Mouse (Mus musculus) heart, postnatal 25 days (tissue): Measurements from ENCODE around the gene Tnfrsf1b. TPM values are rescaled to one million over a fixed set of nuclear protein-coding genes. Genes with fewer than 3 reads are reported as not detected.

Source experiments
- DNase-seq: peaks from one replicate; pipeline ENCODE4 v3.0.0; 2022; ENCODE audit warnings: low spot score
- intact Hi-C: fragments of 180-260 bp; cut with DNase I; formaldehyde crosslinking; loops from one replicate; pipeline ENCODE4 v1.15.1; 2025
- total RNA-seq, 2 experiments: library from RNA; stranded (reverse); gene quantifications; 2 replicates each; pipeline ENCODE4 v1.2.3; 2021

Tnfrsf1b gene
- total RNA-seq, 2 experiments from 2014 or later, result 5.3 to 5.5 TPM

DNA sequence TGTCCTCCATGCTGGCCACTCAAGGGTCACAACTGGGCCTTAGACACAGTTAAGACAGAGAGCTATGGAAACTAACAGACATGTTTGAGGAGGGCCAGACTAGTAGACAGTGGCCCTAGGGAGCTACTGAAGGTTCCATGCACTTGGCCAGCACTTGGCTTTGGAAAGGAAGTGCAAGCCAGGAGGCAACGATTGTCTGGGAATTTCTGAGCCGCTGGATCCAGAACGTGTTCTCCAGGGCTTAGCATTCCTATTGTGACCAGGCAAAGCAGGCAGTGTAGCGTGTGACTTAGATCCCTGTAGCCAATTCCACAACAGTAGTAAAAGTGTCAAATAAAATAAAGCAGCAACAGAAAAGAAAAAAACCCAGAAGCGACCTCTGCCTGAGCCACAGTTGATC lies 14.1 kb upstream of the Tnfrsf1b start:
- intact Hi-C loops, result no loop called here
- DNase-seq, result no peak

DNA sequence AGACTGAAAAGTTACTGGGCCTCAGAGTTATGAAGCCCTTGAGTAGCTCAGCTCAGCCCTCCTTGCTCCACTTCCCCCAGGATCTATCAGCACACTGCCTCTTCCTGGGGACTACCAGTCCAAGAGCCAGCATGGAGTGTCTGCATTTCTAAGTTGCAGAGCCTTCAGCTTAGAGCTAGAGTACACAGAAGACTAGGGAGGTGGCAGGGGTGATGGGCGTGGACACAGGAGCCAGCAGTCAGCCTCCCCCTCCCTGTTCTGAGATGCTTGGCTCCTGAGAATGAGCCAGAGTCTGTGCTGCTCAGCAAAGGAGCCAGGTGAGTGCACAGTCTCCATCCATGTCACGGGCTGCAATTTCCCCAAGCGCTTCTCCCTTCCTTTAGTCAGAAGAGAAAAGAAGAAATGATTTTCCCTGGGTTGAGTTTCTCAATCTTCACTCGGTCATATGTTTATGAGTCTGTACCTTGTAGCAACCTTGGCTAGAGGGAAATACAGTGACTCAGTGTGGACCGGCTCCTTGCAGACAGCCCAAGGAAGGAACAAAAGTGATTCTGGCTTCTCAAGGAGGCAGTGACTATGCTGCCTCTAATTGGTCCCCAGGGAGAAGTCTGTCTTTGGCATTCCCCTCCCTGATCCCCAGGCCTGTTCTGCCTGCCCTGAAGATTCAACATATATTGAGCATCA lies 11.2 kb upstream of the Tnfrsf1b start:
- intact Hi-C loops, result no loop called here
- no peak for DNase-seq

GRCm38 (mm10) chr4:145256144-145256543 lies 9.5 kb upstream of the Tnfrsf1b start:
- intact Hi-C loops, result no loop called here
- DNase-seq, result no peak

DNA sequence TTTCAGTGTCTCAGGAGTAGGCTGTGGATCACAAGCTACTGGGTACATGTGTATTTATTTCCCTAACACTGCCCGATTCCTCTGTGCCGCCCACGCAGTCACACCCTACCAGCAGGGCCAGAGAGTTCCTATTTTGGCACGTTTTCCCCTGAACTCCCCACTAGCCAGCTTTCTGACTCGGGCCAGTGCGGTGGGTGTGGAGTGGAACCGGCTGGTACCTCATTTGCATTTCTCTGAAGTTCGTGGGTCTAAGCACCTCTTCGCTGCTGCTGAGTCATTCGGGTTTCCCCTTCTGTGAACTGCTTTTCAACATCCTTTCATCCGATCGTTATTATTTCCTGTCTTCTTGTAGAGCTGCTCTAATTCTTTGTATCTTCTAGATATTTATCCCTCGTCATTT lies 7.7 kb upstream of the Tnfrsf1b start:
- intact Hi-C loops, result no loop called here
- DNase-seq, result peak; percentile 21

DNA sequence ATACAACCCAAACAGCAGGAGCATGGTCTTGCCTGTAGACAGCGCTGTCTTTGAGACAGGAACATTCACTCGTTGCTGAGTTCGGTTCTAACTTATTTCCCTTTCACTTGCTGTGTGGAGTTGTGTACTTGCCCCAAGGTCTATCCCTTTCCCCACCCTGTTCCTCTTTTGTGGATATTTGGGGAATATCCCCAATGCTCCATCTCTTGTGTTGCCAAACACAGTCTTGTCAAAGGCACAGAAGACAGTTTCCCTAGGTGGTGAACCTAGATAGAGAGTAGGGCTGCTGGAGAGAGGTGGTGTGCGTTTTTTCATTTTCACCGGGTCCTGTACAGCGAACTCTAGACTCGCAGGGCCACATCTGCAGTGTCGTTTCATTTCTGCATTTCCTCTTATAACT lies 5.9 kb upstream of the Tnfrsf1b start:
- DNase-seq, result no peak
- intact Hi-C loops, result no loop called here

- DNase-seq, result no peak
- intact Hi-C loops, result no loop called here
Measured at GRCm38 (mm10) chr4:145251546-145251945, 4.9 kb upstream of the Tnfrsf1b start.

GRCm38 (mm10) chr4:145250002-145250401 lies 3.3 kb upstream of the Tnfrsf1b start:
- intact Hi-C loops, result no loop called here
- no peak for DNase-seq

DNA sequence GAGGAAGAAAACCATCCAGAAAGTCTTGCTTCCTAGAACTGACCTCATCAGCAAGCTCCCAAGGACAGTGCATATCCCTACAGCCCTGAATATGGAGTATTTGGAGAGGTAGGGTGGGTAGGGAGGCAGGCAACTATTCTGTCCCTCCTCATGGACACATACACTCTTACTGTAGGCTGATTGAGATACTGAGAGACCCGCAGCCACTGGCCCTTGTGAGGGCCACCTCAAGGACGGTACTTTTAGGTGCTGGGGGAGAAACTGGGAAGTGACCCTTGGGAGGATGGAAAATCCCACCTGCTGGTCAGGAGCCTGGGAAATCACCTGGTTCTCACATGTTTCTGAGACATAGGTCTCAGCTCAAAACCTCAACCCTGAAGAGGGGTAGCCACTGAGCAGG lies 886 bp upstream of the Tnfrsf1b start:
- intact Hi-C loops, result no loop called here
- DNase-seq, result no peak

- DNase-seq, result no peak
- intact Hi-C loops, result no loop called here
Measured at GRCm38 (mm10) chr4:145245581-145245980, 1.1 kb downstream of the Tnfrsf1b start.

DNA sequence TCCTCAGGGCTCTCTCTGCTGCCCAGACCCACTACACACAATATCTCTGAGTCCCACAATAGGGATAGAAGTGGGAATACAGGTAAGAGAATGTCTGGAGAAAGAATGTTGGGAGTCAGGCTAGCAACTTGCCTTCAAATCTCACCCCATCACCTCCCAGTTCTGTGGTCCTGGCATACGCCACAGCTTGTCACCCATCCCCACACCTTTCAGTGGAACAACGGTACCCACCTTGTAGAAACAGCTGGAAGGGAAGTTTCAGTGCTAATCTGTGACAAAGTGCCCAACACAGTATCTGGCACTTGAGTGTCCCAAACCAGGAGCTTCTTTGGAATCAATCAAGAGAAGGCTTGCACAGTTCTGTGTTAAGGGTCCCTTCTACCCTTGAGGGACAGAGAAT lies 2.0 kb downstream of the Tnfrsf1b start:
- intact Hi-C loops, result no loop called here
- DNase-seq, result no peak

DNA sequence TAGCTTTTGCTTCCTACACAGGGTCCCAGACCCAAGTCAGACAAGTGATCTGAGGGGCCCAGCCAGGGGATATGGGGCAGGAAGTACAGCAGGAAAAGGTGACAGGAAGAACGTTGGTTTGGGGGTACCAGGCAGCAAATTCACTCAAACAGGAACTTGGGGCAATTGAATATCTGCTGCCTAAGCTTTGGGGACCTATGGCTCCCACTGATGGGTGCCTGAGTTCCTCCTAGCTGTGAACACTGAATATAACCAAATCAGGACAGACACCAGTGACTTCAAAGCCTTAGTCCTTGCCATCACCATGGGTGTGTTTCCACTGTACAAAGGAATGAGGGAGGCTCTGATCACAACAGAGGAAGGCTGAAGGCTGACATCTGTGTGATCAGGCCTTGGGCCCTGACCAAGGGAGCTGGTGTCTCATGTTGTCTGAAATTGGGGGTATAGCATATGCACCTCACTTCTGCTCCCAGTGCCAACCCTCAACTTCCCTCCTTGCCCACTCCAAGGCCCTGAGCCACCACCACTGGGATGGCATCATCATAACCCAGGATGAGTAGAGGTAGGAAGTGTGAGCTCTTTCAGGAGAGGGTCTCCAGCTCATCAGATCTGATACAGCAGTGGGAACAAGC lies 3.8 kb downstream of the Tnfrsf1b start:
- DNase-seq, result no peak
- intact Hi-C loops, result no loop called here

- DNase-seq, result peak; percentile 57
- intact Hi-C loops, result no loop called here
Measured at GRCm38 (mm10) chr4:145240723-145241231, 5.9 kb downstream of the Tnfrsf1b start.

GRCm38 (mm10) chr4:145239049-145239830 lies 7.4 kb downstream of the Tnfrsf1b start:
- peak; percentile 79 for DNase-seq
- intact Hi-C loops, result no loop called here

GRCm38 (mm10) chr4:145236027-145236426 lies 10.6 kb downstream of the Tnfrsf1b start:
- DNase-seq, result no peak
- intact Hi-C loops, result no loop called here

DNA sequence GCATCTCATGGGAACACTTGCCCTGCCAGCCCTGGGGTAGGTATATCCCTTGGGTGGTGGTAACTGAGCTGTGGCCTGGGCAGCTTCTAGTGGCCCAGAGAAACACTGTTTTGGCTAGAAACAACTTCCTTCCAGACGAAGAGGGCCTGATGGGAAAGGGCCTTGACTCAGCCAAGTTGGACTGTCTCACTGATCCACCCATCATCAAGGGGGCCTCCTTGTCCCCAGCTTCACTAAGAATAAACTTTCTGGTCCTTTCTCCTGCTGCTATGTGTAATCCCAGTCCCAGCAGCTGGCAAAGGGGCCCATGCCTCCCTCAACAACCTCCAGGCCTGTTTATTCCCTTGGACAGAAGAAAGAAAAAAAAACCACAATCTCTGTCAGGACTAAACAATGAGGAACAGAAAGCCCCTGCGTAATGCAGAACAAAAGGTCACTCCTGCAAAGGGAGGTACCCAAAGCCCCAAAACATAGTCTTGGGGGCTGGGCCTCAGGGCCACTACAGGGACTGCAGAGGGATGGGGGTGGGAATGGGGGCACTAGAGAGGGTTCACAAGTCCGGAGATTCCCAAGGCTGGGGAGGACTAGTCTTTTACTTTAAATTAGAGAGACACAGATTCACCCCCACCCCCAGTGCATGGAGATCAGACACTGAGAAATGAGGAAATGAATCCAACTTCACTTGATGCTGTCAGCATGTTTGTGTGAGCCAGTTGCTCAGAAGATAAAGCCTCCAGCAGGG lies 13.0 kb downstream of the Tnfrsf1b start:
- DNase-seq, result peak; percentile 58
- intact Hi-C loops, result no loop called here

DNA sequence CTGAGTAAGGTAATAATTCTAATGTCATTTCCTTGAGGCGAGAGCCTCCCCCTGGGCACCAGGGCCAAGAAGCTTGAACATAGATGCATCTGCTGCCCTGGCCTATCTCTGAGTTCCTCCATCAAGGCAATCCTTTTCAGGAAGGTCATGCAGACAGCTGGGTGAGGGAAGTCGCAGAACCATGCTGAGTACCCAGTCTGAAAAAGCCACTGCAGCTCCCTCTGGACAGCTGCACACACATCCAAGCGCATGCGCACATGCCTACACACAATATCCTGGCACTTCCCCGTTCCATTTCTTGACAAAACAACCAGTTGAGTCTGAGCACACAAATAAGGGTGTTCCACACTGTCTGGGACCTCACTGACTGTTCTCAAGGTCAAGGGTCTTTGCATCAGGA lies 14.9 kb downstream of the Tnfrsf1b start:
- DNase-seq, result no peak
- intact Hi-C loops, result no loop called here

DNA sequence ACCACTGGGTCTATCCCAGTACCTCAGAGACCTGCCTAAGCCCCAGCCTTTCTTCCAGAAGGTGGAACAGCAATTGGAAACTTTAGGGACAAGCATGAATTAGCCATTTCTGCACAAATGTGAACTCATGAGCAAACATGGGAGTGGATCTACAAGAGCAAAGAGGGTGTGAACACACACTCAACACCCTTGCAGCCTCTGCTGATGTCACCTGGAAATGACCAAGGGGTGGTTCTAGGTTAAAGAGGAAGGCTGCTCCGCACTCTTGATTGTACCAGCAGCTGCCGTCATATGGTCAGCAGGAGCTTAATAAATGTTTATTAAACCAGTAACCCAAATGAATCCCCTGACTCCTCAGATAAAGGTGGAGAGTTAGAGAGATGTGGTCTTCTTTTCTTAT lies 16.0 kb downstream of the Tnfrsf1b start:
- no peak for DNase-seq
- intact Hi-C loops, result no loop called here

- intact Hi-C loops, result no loop called here
- DNase-seq, result peak; percentile 35
Measured at GRCm38 (mm10) chr4:145229524-145230163, 17.0 kb downstream of the Tnfrsf1b start.

DNA sequence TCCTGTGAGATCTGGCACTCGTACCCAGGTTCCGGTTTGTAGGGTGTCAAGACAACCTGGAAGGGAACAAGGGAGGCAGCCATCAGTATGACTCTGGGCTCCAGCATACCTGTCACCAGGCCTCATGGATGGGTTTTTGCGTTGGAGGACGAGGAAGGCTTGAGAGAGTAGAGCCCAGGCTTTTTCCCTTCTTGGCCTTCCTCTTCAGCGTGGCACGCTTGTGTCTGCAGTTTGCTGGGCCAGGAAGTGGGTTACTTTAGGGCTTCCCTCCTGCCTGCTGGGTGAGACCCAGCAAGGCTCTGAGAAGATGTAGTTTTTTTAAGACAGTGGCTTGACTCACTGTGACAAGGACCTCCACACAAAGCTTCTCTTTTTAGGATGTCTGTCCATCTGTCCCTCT lies 17.6 kb downstream of the Tnfrsf1b start:
- intact Hi-C loops, result no loop called here
- DNase-seq, result no peak

GRCm38 (mm10) chr4:145224613-145225012 lies 22.1 kb downstream of the Tnfrsf1b start:
- DNase-seq, result no peak
- intact Hi-C loops, result no loop called here
